ENCODE assay signal across 37 mouse cellular contexts in genomic region chr8:13353883-13354282, GRCm38 (mm10). TPM values are rescaled to one million over a fixed set of nuclear protein-coding genes. Genes with fewer than 3 reads are reported as not detected.
A peak's percentile ranks its signal among the peaks of the same experiment; 100 is the strongest.
DNase-seq lines count a peak whose midpoint lies in the region; ATAC-seq and TF ChIP-seq lines count a peak whose summit lies in the region.
"Had no signal": no experiment of that assay in that cellular context is flagged by ENCODE, and none has a peak within 500 bp of the region (broad histone marks: within the 10 kb centered on the region; RNA-seq: fewer than 3 reads in every experiment).

No protein-coding gene starts in this region.

- no peaks in the 10 kb centered on the region for H3K27me3 ChIP-seq in liver, adult 2 months (ENCODE audit: control insufficient read depth, insufficient read depth, low read length)
- H3K27me3 ChIP-seq in liver, embryonic 11.5 days (replicated peaks; ENCODE audit: control insufficient read depth, insufficient read depth, low read length): no peaks in the 10 kb centered on the region
- no peaks in the 10 kb centered on the region for H3K27me3 ChIP-seq in liver, embryonic 15.5 days
- H3K27me3 ChIP-seq in embryonic facial prominence, embryonic 10.5 days (replicated peaks; ENCODE audit: low read depth, poor library complexity, severe bottlenecking): no peaks in the 10 kb centered on the region
- H3K27me3 ChIP-seq: CH12.LX; embryonic facial prominence, embryonic 13.5 days; forebrain, embryonic 13.5 days; hindbrain, embryonic 13.5 days had no signal

- H3K9me3 ChIP-seq in liver, embryonic 11.5 days (ENCODE audit: control insufficient read depth, low read length): no peaks in the 10 kb centered on the region
- H3K9me3 ChIP-seq in liver, embryonic 15.5 days (replicated peaks): no peaks in the 10 kb centered on the region
- H3K9me3 ChIP-seq in embryonic facial prominence, embryonic 10.5 days: no peaks in the 10 kb centered on the region
- H3K9me3 ChIP-seq: embryonic facial prominence, embryonic 13.5 days; forebrain, embryonic 10.5 days; forebrain, embryonic 13.5 days; G1E; hindbrain, embryonic 10.5 days; hindbrain, embryonic 13.5 days had no signal

- no peak for ATAC-seq in liver, embryonic 11.5 days (replicated peaks; ENCODE audit: low FRiP score)
- no peak for ATAC-seq in liver, embryonic 15.5 days (ENCODE audit: insufficient read depth)
- peak; percentile 49 for ATAC-seq in megakaryocyte, adult 5-6 weeks (ENCODE audit: poor library complexity, severe bottlenecking)
- ATAC-seq in erythroid progenitor cell, adult 5-6 weeks (replicated peaks; ENCODE audit: low FRiP score, poor library complexity, severe bottlenecking): no peak
- ATAC-seq: activated CD4-positive, CD25-positive, alpha-beta regulatory T cell, adult 4 months; forebrain, embryonic 13.5 days; forebrain, embryonic 16.5 days; hindbrain, embryonic 16.5 days had no signal

- peaks cover 5% of the 10 kb centered on the region for H3K36me3 ChIP-seq in liver, adult 2 months (ENCODE audit: control insufficient read depth, insufficient read depth, low read length)
- H3K36me3 ChIP-seq in liver, embryonic 11.5 days (ENCODE audit: control insufficient read depth, insufficient read depth, low read length): peaks cover 82% of the 10 kb centered on the region
- H3K36me3 ChIP-seq in liver, embryonic 15.5 days (replicated peaks): peaks cover 96% of the 10 kb centered on the region
- H3K36me3 ChIP-seq in embryonic facial prominence, embryonic 10.5 days (replicated peaks): peaks cover 100% of the 10 kb centered on the region

- TF ChIP-seq POLR2A in liver, adult 2 months (IDR thresholded peaks at IDR 0.05; ENCODE audit: extremely low read depth, insufficient read depth, low read length): no peak

- 61% methylated on average over 4 of the region's 4 CpGs for WGBS in liver, adult 2 months
- WGBS in liver, embryonic 11.5 days: 74% methylated on average over 4 of the region's 4 CpGs
- 59% methylated on average over 4 of the region's 4 CpGs for WGBS in liver, embryonic 15.5 days (ENCODE audit: insufficient replicate concordance)
- WGBS in embryonic facial prominence, embryonic 10.5 days: 87% methylated on average over 4 of the region's 4 CpGs

- DNase-seq in liver, adult 2 months (ENCODE audit: extremely low read depth, low read depth, low spot score): peak; percentile 73
- no peak for DNase-seq in liver
- no peak for DNase-seq in liver, embryonic 11.5 days (ENCODE audit: low spot score)
- no peak for DNase-seq in embryonic facial prominence, embryonic 10.5 days (ENCODE audit: low spot score)
- DNase-seq in urinary bladder, postnatal 25 days (ENCODE audit: low spot score): no peak
- DNase-seq: adrenal gland, postnatal 10 days; adrenal gland, postnatal 36 days; B cell, adult 2 months; cerebellum, adult 11 months; cerebellum, adult 2 months; cerebellum, adult 9-11 months; cerebellum, postnatal 25 days; gastrocnemius, postnatal 10 days; gastrocnemius, postnatal 36 days; heart, adult 11 months had no signal

- no peak overlapping the region for H3K4me3 ChIP-seq in liver, adult 2 months (ENCODE audit: insufficient read depth, low read depth, low read length)
- H3K4me3 ChIP-seq in liver, embryonic 11.5 days (ENCODE audit: low read depth, low read length): no peak overlapping the region
- no peak overlapping the region for H3K4me3 ChIP-seq in liver, embryonic 15.5 days (replicated peaks)
- no peak overlapping the region for H3K4me3 ChIP-seq in embryonic facial prominence, embryonic 10.5 days
- H3K4me3 ChIP-seq: embryonic facial prominence, embryonic 13.5 days; erythroblast, embryonic 14.5 days; forebrain, embryonic 10.5 days; forebrain, embryonic 13.5 days; hindbrain, embryonic 10.5 days; hindbrain, embryonic 13.5 days had no signal

- H3K79me2 ChIP-seq in liver, adult 2 months (ENCODE audit: control insufficient read depth, insufficient read depth, low read length): peaks cover 17% of the 10 kb centered on the region

- peak overlapping the region; percentile 65 for H3K27ac ChIP-seq in liver, adult 2 months (replicated peaks; ENCODE audit: insufficient read depth, low read depth, low read length)
- peak overlapping the region; percentile 55; the same call in 1 of the 2 replicates for H3K27ac ChIP-seq in liver, embryonic 11.5 days (ENCODE audit: low read depth, low read length)
- H3K27ac ChIP-seq in liver, embryonic 15.5 days (replicated peaks): peak overlapping the region; percentile 63
- no peak overlapping the region for H3K27ac ChIP-seq in embryonic facial prominence, embryonic 10.5 days (replicated peaks)
- H3K27ac ChIP-seq: embryonic facial prominence, embryonic 13.5 days; forebrain, embryonic 10.5 days; forebrain, embryonic 13.5 days; hindbrain, embryonic 10.5 days; hindbrain, embryonic 13.5 days had no signal

- no peak overlapping the region for H3K9ac ChIP-seq in liver, adult 2 months (ENCODE audit: low read depth, low read length)
- H3K9ac ChIP-seq in liver, embryonic 11.5 days (ENCODE audit: low read depth, low read length): no peak overlapping the region
- no peak overlapping the region for H3K9ac ChIP-seq in liver, embryonic 15.5 days
- H3K9ac ChIP-seq: embryonic facial prominence, embryonic 13.5 days; forebrain, embryonic 13.5 days; hindbrain, embryonic 13.5 days had no signal

- peaks cover 6% of the 10 kb centered on the region for H3K4me1 ChIP-seq in liver, adult 2 months (ENCODE audit: control insufficient read depth, insufficient read depth, low read length)
- H3K4me1 ChIP-seq in liver, embryonic 11.5 days (replicated peaks; ENCODE audit: control insufficient read depth, insufficient read depth, low read length): peaks cover 52% of the 10 kb centered on the region
- H3K4me1 ChIP-seq in liver, embryonic 15.5 days (replicated peaks): peaks cover 70% of the 10 kb centered on the region
- no peaks in the 10 kb centered on the region for H3K4me1 ChIP-seq in embryonic facial prominence, embryonic 10.5 days
- H3K4me1 ChIP-seq: embryonic facial prominence, embryonic 13.5 days; forebrain, embryonic 10.5 days; forebrain, embryonic 13.5 days; hindbrain, embryonic 10.5 days; hindbrain, embryonic 13.5 days had no signal

- no peak for TF ChIP-seq CTCF in liver, adult 2 months (IDR thresholded peaks at IDR 0.05; ENCODE audit: low read depth, low read length)

- H3K4me2 ChIP-seq in liver, embryonic 11.5 days: peak overlapping the region; percentile 58; the same call in 1 of the 2 replicates
- H3K4me2 ChIP-seq in liver, embryonic 15.5 days: peak overlapping the region; percentile 41; the same call in 1 of the 2 replicates
- H3K4me2 ChIP-seq: embryonic facial prominence, embryonic 13.5 days; forebrain, embryonic 13.5 days; heart, embryonic 11.5 days; hindbrain, embryonic 13.5 days had no signal

RNA-seq across cellular contexts. Expression of gene Tfdp1, which starts 15.3 kb away (rescaled TPM):
- total RNA-seq in liver, adult 2 months (2014; rRNA removed): 12.8 and 13.2 TPM in 2 replicates
- polyA plus RNA-seq in liver, adult 2 months (2012; rRNA removed): 12.9 TPM in 2 replicates
- 217 and 230 TPM in 2 replicates for polyA plus RNA-seq in liver, embryonic 11.5 days (2014; fragmentation: Nextera tagmentation; extraction: Ambion mirVana)
- polyA plus RNA-seq in liver, embryonic 15.5 days (2015; fragmentation: Nextera tagmentation; extraction: Ambion mirVana): 85.5 and 92.5 TPM in 2 replicates
- total RNA-seq in megakaryocyte, adult 5-6 weeks (2015): 136 and 146 TPM in 2 replicates
- 103 and 105 TPM in 2 replicates for total RNA-seq in megakaryocyte, adult 5-6 weeks (2017)
- total RNA-seq in erythroid progenitor cell, adult 5-6 weeks (2015; ENCODE audit: low replicate concordance): 141 and 154 TPM in 2 replicates
- 74.7 and 138 TPM in 2 replicates for total RNA-seq in erythroid progenitor cell, adult 5-6 weeks (2017; ENCODE audit: low replicate concordance)
- polyA plus RNA-seq in embryonic facial prominence, embryonic 10.5 days (2016; fragmentation: Nextera tagmentation; extraction: Ambion mirVana): 182 and 193 TPM in 2 replicates

RNA-seq across cellular contexts. Expression of gene Atp4b, which starts 42.7 kb away (rescaled TPM):
- not detected in 2 replicates for total RNA-seq in liver, adult 2 months (2014; rRNA removed)
- not detected in 2 replicates for polyA plus RNA-seq in liver, adult 2 months (2012; rRNA removed)
- not detected in 2 replicates for polyA plus RNA-seq in liver, embryonic 11.5 days (2014; fragmentation: Nextera tagmentation; extraction: Ambion mirVana)
- polyA plus RNA-seq in liver, embryonic 15.5 days (2015; fragmentation: Nextera tagmentation; extraction: Ambion mirVana): not detected in 2 replicates
- total RNA-seq in megakaryocyte, adult 5-6 weeks (2015): not detected in 2 replicates
- total RNA-seq in megakaryocyte, adult 5-6 weeks (2017): not detected in 2 replicates
- total RNA-seq in erythroid progenitor cell, adult 5-6 weeks (2015; ENCODE audit: low replicate concordance): not detected in 2 replicates
- not detected in 2 replicates for total RNA-seq in erythroid progenitor cell, adult 5-6 weeks (2017; ENCODE audit: low replicate concordance)
- not detected in 2 replicates for polyA plus RNA-seq in embryonic facial prominence, embryonic 10.5 days (2016; fragmentation: Nextera tagmentation; extraction: Ambion mirVana)
- total RNA-seq: adrenal gland, postnatal 10 days; CH12.LX; common myeloid progenitor, adult 5-6 weeks; gastrocnemius, adult 18-20 months; gastrocnemius, postnatal 10 days; gastrocnemius, postnatal 36 days; heart, adult 8-10 months; heart, postnatal 25 days had no signal
- polyA plus RNA-seq: activated CD4-positive, CD25-positive, alpha-beta regulatory T cell, adult 4 months; cerebellum, adult 2 months; embryonic facial prominence, embryonic 13.5 days; erythroblast, embryonic 14.5 days; forebrain, embryonic 13.5 days; forebrain, embryonic 16.5 days; G1E; heart, embryonic 11.5 days; heart, embryonic 14.5 days; hindbrain, embryonic 13.5 days; hindbrain, embryonic 16.5 days had no signal

RNA-seq across cellular contexts. Expression of gene Grk1, which starts 51.0 kb away (rescaled TPM):
- total RNA-seq in liver, adult 2 months (2014; rRNA removed): not detected in 2 replicates
- not detected in 2 replicates for polyA plus RNA-seq in liver, adult 2 months (2012; rRNA removed)
- polyA plus RNA-seq in liver, embryonic 11.5 days (2014; fragmentation: Nextera tagmentation; extraction: Ambion mirVana): 0.03 and 0.07 TPM in 2 replicates
- polyA plus RNA-seq in liver, embryonic 15.5 days (2015; fragmentation: Nextera tagmentation; extraction: Ambion mirVana): not detected in 2 replicates
- total RNA-seq in megakaryocyte, adult 5-6 weeks (2015): 0.04 TPM in 1 of 2 replicates, not detected in the other
- total RNA-seq in megakaryocyte, adult 5-6 weeks (2017): not detected in 2 replicates
- 0.36 TPM in 1 of 2 replicates, not detected in the other for total RNA-seq in erythroid progenitor cell, adult 5-6 weeks (2015; ENCODE audit: low replicate concordance)
- total RNA-seq in erythroid progenitor cell, adult 5-6 weeks (2017; ENCODE audit: low replicate concordance): 0.13 TPM in 1 of 2 replicates, not detected in the other
- polyA plus RNA-seq in embryonic facial prominence, embryonic 10.5 days (2016; fragmentation: Nextera tagmentation; extraction: Ambion mirVana): 0.02 and 0.03 TPM in 2 replicates
- total RNA-seq: adrenal gland, adult 18-20 months; adrenal gland, postnatal 36 days; CH12.LX; common myeloid progenitor, adult 5-6 weeks; gastrocnemius, adult 18-20 months; heart, adult 8-10 months had no signal
- polyA plus RNA-seq: activated CD4-positive, CD25-positive, alpha-beta regulatory T cell, adult 4 months; erythroblast, embryonic 14.5 days; forebrain, embryonic 13.5 days; forebrain, embryonic 16.5 days; heart, embryonic 14.5 days; heart, postnatal 0 days; hindbrain, embryonic 10.5 days; hindbrain, embryonic 13.5 days; hindbrain, embryonic 16.5 days had no signal
